Mouse (Mus musculus) embryo, embryonic 10.5 days (tissue): ENCODE measurements around the gene Tex36.

Source experiments
- DNase-seq: peaks from one replicate; pipeline ENCODE4 v3.0.0-alpha.2; 2015; ENCODE audit warnings: low spot score

Tex36 gene

DNA sequence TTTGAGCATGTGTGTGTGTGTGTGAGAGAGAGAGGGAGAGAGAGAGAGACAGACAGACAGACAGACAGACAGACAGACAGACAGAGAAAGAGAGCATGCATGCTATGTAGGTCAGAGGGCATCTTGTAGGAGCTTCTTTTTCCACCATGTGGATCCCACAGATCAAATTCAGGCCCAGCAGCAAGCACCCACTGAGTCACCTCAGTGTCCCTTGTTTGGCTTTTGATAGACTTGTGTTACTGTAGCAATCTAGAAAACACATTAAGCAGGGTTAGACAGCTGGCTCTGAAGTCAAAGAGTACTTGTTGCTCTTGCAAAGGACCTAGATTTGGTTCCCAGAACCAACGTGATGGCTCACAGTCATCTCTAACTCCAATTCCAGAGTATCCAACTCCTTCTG is 10.2 kb downstream of the Tex36 start:
- DNase-seq, result no peak

GRCm38 (mm10) chr7:133583216-133583615 is 18.7 kb downstream of the Tex36 start:
- DNase-seq, result no peak

DNA sequence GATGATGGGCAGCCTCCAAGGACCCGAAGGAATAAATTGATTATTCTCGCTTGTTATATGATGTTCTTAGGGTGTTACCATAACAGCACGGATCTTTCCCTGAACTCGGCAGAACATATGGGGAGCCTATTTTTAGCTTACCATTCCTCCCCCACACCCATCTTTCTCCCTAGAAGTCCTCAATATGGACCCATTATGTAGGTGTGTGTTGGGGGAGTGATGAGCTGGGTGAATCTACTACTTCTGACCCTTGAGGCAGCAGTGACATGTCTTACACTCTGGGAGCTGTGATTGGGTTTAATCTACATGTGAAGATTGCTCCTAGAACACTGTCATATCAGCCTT is 21.7 kb downstream of the Tex36 start:
- no peak for DNase-seq

- peak; percentile 17 for DNase-seq
These were observed 22.3 kb downstream of the Tex36 start for GRCm38 (mm10) chr7:133579491-133580295.

- no peak for DNase-seq
These were observed 25.1 kb downstream of the Tex36 start for GRCm38 (mm10) chr7:133576825-133577224.

GRCm38 (mm10) chr7:133576281-133576680 is 25.7 kb downstream of the Tex36 start:
- DNase-seq, result no peak

GRCm38 (mm10) chr7:133571927-133572326 is 30.0 kb downstream of the Tex36 start:
- DNase-seq, result peak; percentile 55

- DNase-seq, result no peak
These were observed 32.6 kb downstream of the Tex36 start for GRCm38 (mm10) chr7:133569194-133569880.

GRCm38 (mm10) chr7:133564600-133564999 is 37.4 kb downstream of the Tex36 start:
- no peak for DNase-seq

DNA sequence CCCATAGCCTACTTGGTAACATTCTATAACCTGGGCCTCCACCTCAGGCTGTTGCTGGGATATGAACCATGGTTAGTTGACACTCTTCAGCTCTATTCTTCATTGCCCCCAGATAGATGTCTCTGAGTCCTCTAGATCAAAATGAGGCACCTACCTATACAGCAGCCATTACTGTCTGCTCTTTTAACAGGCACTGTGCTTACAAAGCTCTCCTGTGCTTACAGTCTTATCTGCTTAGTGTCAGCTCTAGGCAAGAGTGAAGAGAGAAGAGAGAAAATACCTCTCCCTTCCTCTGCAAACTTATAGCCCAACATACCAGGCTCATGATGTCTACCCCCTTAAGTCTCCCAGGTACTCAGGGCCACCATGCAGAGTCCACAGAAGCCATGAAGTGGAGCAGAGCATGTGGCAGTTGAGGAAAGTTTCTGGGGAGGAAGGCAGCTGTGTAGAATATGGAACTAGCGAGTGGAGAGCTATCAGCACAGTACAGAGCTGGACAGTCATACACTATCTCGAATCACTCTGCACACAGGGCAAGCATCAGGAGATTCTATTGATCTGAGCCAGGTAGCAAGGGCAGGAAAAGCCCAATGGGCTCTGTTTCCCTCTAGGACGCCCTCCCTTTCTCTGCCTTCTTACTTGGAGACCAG is 38.7 kb downstream of the Tex36 start:
- DNase-seq, result no peak

DNA sequence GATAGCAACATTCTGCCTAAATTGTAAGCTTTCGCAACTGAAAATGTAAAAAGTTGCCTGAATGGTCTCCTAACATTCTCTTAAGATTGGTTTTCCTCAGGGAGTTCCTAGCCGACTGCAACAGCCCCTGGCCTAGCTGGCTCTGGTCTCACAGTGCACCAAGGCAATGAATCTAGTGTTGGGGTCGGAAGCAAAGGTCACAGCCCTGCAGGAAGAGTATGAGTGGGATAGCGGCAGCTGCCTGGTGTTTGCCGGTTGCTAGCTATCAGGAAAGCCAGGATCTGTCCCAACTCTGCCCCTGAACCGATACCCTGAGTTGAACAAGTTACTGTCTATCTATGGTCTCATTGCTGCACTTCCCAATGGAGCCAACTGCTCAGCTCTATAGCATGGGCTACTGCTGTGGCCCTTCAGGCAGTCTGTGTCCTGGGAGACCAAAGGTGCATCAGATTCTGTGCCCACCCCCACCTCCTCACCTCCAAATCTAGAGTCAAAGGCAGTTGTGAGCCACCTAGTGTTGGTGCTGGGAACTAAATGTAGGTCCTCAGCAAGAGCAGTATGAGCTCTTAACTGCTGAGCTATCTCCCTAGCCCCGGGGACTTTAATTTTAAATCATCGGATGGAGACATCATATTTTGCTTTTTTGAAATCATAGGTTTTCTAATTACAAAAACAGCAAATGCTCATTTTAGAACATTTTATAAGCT is 46.0 kb downstream of the Tex36 start:
- peak; percentile 64 for DNase-seq

DNA sequence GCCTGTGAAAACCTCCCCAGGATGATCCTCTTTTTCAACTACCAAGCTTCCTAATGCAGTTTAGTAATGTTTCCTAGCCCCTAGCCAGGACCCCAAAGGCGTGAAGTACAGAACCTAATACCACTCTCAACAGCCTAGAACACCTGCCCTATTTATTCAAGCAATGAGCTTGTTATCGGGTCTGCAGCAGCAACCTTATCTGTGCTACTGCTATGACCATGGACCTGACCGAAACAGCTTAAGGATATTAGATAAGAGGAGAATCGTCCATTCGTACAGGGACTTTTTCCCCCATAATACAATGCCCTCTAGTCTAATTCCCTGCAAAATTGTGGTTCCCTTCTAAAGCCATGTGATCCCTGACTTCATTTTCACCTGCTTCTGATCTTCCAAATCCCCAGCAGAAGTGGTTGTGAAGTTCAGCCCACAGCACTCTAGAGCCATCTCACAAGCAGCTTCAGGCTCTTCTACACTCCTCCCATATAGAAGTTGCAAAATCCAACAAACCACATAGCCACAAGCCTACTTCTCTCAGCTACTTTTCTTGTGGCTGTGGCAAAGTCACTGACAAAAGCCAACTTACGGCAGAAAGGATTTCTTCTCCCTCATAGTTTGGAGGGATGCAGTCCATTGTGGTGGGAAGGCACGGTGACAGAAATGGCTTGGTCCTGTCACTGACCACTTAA is 49.5 kb downstream of the Tex36 start:
- no peak for DNase-seq

GRCm38 (mm10) chr7:133551000-133551399 is 51.0 kb downstream of the Tex36 start:
- DNase-seq, result no peak

GRCm38 (mm10) chr7:133548434-133548833 is 53.5 kb downstream of the Tex36 start:
- no peak for DNase-seq

GRCm38 (mm10) chr7:133545631-133546030 is 56.3 kb downstream of the Tex36 start:
- DNase-seq, result no peak

DNA sequence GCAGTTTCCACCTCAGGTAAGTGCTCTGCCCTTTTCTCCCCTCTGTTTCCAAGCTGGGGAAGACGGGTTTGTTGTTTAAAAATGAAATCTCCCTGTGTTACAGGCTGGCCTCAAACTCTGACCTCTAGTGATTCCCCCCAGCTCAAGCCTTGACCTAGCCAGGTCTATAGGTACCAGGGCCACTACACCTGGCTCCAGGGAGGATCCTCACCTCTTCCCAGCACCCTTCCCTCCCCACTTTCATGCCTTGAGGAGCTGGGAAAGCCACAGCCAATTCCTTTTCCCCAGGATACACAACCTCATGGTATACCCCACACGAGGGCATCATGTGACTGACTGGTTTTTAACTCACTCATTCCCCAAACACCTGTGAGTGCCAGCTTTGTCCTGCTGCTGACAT is 57.0 kb downstream of the Tex36 start:
- DNase-seq, result no peak

DNA sequence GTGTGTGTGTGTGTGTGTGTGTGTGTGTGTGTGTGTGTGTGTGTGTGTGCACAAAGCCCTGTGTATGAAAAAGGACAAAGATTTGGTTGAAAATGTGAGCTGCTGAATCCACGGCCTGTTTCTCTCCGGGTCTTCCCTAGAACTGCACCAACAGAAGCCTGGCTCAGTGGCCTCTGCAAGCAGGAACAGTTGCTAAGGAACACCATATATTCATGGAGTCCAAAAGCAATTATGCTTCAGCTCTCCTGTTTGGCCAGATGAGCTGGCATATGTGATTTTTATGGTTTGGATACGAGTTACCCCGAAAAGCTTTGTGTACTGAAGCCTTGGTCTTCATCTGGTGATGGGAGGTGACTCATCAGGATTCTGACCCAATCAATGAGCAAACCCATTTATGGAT is 58.8 kb downstream of the Tex36 start:
- no peak for DNase-seq

GRCm38 (mm10) chr7:133537366-133537765 is 64.6 kb downstream of the Tex36 start:
- DNase-seq, result no peak
